Comparison of ENCODE assay signal across 13 mouse cellular contexts in genomic region chr8:125897388-125897787, GRCm38 (mm10). TPM values are rescaled to one million over a fixed set of nuclear protein-coding genes. Genes with fewer than 3 reads are reported as not detected.
DNase-seq lines count a peak whose midpoint lies in the region; ATAC-seq lines count a peak whose summit lies in the region.
"Had no signal": no experiment of that assay in that cellular context is flagged by ENCODE, and none has a peak within 500 bp of the region (broad histone marks: within the 10 kb centered on the region; RNA-seq: fewer than 3 reads in every experiment).

No protein-coding gene starts in this region.

- H3K36me3 ChIP-seq in hindbrain, embryonic 16.5 days (ENCODE audit: control insufficient read depth, insufficient read depth, low read length), result no peaks in the 10 kb centered on the region
- H3K36me3 ChIP-seq in neural tube, embryonic 14.5 days (ENCODE audit: control insufficient read depth, insufficient read depth, low read length), result no peaks in the 10 kb centered on the region
- H3K36me3 ChIP-seq: heart, embryonic 13.5 days; limb, embryonic 12.5 days had no signal

- H3K4me2 ChIP-seq in hindbrain, embryonic 16.5 days (ENCODE audit: low read length), result peak overlapping the region; percentile 65
- H3K4me2 ChIP-seq in neural tube, embryonic 14.5 days (ENCODE audit: low read depth, low read length), result peak overlapping the region; percentile 68

- DNase-seq in cerebellum, adult 18-20 months, result peak; percentile 15 to 18
- no peak for DNase-seq in cerebellum, postnatal 10 days
- peak; percentile 48 for DNase-seq in right cerebral cortex, adult 18-20 months
- DNase-seq in right cerebral cortex, postnatal 14 days, result no peak
- no peak for DNase-seq in heart, postnatal 10 days
- no peak for DNase-seq in spleen, postnatal 36 days (ENCODE audit: low spot score in 2 of 2)
- DNase-seq: lung, adult 2 months had no signal

- 65% methylated on average over 11 of the region's 11 CpGs for WGBS in hindbrain, embryonic 16.5 days
- WGBS in neural tube, embryonic 14.5 days, result 55% methylated on average over 11 of the region's 11 CpGs

- H3K9me3 ChIP-seq in hindbrain, embryonic 16.5 days (ENCODE audit: control insufficient read depth, low read length), result no peaks in the 10 kb centered on the region
- no peaks in the 10 kb centered on the region for H3K9me3 ChIP-seq in neural tube, embryonic 14.5 days (ENCODE audit: control insufficient read depth, low read length)
- H3K9me3 ChIP-seq: heart, embryonic 13.5 days; limb, embryonic 12.5 days had no signal

- H3K27me3 ChIP-seq in hindbrain, embryonic 16.5 days (replicated peaks; ENCODE audit: control insufficient read depth, insufficient read depth, low read length), result no peaks in the 10 kb centered on the region
- H3K27me3 ChIP-seq in neural tube, embryonic 14.5 days (ENCODE audit: control insufficient read depth, insufficient read depth, low read length), result no peaks in the 10 kb centered on the region; the same call in 1 of the 2 replicates

- H3K4me3 ChIP-seq in hindbrain, embryonic 16.5 days (ENCODE audit: low read length), result peak overlapping the region; percentile 79
- H3K4me3 ChIP-seq in neural tube, embryonic 14.5 days (ENCODE audit: low read depth, low read length), result peak overlapping the region; percentile 65

- no peak overlapping the region for H3K27ac ChIP-seq in hindbrain, embryonic 16.5 days (ENCODE audit: low read depth, low read length)
- no peak overlapping the region for H3K27ac ChIP-seq in neural tube, embryonic 14.5 days (ENCODE audit: low read depth, low read length)
- H3K27ac ChIP-seq: heart, embryonic 13.5 days; limb, embryonic 12.5 days had no signal

- peak overlapping the region; percentile 85 for H3K9ac ChIP-seq in hindbrain, embryonic 16.5 days (ENCODE audit: low read depth, low read length)
- peak overlapping the region; percentile 37; the same call in 1 of the 2 replicates for H3K9ac ChIP-seq in neural tube, embryonic 14.5 days (replicated peaks; ENCODE audit: low read depth, low read length)
- H3K9ac ChIP-seq: heart, embryonic 13.5 days had no signal

- peaks cover 9% of the 10 kb centered on the region for H3K4me1 ChIP-seq in hindbrain, embryonic 16.5 days (ENCODE audit: control insufficient read depth, insufficient read depth, low read depth, low read length)
- H3K4me1 ChIP-seq in neural tube, embryonic 14.5 days (ENCODE audit: control insufficient read depth, insufficient read depth, low read length), result no peaks in the 10 kb centered on the region

- peak; percentile 5; the same call in 1 of the 2 replicates for ATAC-seq in hindbrain, embryonic 16.5 days
- ATAC-seq in neural tube, embryonic 14.5 days (ENCODE audit: low read depth), result 0 out of 2 replicates have a peak, but pooled peaks have one; percentile 22

- intact Hi-C loops in heart, postnatal 10 days (cut with DNase I), result no loop called here

RNA-seq across cellular contexts. Expression of gene Pcnx2, which starts 0.7 kb away (rescaled TPM):
- polyA plus RNA-seq in hindbrain, embryonic 16.5 days (2015; fragmentation: Nextera tagmentation; extraction: Ambion mirVana), result 4.1 and 5.9 TPM in 2 replicates
- polyA plus RNA-seq in neural tube, embryonic 14.5 days (2014; fragmentation: Nextera tagmentation; extraction: Ambion mirVana), result 4.1 and 7.5 TPM in 2 replicates
- under 1 TPM; 0.45 TPM for total RNA-seq in heart, postnatal 10 days (2021)
- total RNA-seq: common myeloid progenitor, adult 5-6 weeks; megakaryocyte, adult 5-6 weeks had no signal

RNA-seq across cellular contexts. Expression of gene Map3k21, which starts 12.9 kb away (rescaled TPM):
- polyA plus RNA-seq in hindbrain, embryonic 16.5 days (2015; fragmentation: Nextera tagmentation; extraction: Ambion mirVana), result 0.94 and 0.95 TPM in 2 replicates
- polyA plus RNA-seq in neural tube, embryonic 14.5 days (2014; fragmentation: Nextera tagmentation; extraction: Ambion mirVana), result 0.45 and 0.51 TPM in 2 replicates
- total RNA-seq in heart, postnatal 10 days (2021), result under 1 TPM; 0.26 to 0.27 TPM
- total RNA-seq: common myeloid progenitor, adult 5-6 weeks; megakaryocyte, adult 5-6 weeks had no signal

Comparison
In these comparisons a context has a peak if more than half of its experiments do, and no peak if none do; other contexts are left out.
1. DNase-seq: peak in cerebellum, adult 18-20 months (2 of 2) and right cerebral cortex, adult 18-20 months (single experiment); none in cerebellum, postnatal 10 days (0 of 2), right cerebral cortex, postnatal 14 days (single experiment), heart, postnatal 10 days (0 of 2) and spleen, postnatal 36 days (0 of 2).